In genomic region chr9:77938761-77939553, GRCm38 (mm10) we compare ENCODE assay signal across 8 mouse cellular contexts. TPM values are rescaled to one million over a fixed set of nuclear protein-coding genes. Genes with fewer than 3 reads are reported as not detected.
DNase-seq lines count a peak whose midpoint lies in the region; ATAC-seq and TF ChIP-seq lines count a peak whose summit lies in the region.

No protein-coding gene starts in this region.

- H3K9me3 ChIP-seq in heart, embryonic 10.5 days, result no peaks in the 10 kb centered on the region
- no peaks in the 10 kb centered on the region for H3K9me3 ChIP-seq in intestine, postnatal 0 days (ENCODE audit: control insufficient read depth)
- H3K9me3 ChIP-seq in midbrain, embryonic 12.5 days, result no peaks in the 10 kb centered on the region

- peak overlapping the region; percentile 59 for H3K27ac ChIP-seq in heart, embryonic 10.5 days
- H3K27ac ChIP-seq in intestine, postnatal 0 days (ENCODE audit: low read depth, low read length), result no peak overlapping the region; the same call in 1 of the 2 replicates
- H3K27ac ChIP-seq in midbrain, embryonic 12.5 days (replicated peaks), result no peak overlapping the region

- 0 out of 2 replicates have a peak, but pooled peaks cover 2% of the 10 kb centered on the region for H3K36me3 ChIP-seq in heart, embryonic 10.5 days
- no peaks in the 10 kb centered on the region for H3K36me3 ChIP-seq in intestine, postnatal 0 days (ENCODE audit: control insufficient read depth, insufficient read depth)
- H3K36me3 ChIP-seq in midbrain, embryonic 12.5 days, result no peaks in the 10 kb centered on the region

- no peak overlapping the region for H3K9ac ChIP-seq in intestine, postnatal 0 days (ENCODE audit: low read depth, low read length)
- H3K9ac ChIP-seq in midbrain, embryonic 12.5 days (replicated peaks), result peak overlapping the region; percentile 24; the same call in 1 of the 2 replicates

- no peak for TF ChIP-seq CTCF in intestine, postnatal 0 days (IDR thresholded peaks at IDR 0.05; ENCODE audit: low read depth)

- peaks cover 68% of the 10 kb centered on the region for H3K4me1 ChIP-seq in heart, embryonic 10.5 days
- peaks cover 3% of the 10 kb centered on the region; the same call in 1 of the 2 replicates for H3K4me1 ChIP-seq in intestine, postnatal 0 days (replicated peaks; ENCODE audit: control insufficient read depth, insufficient read depth, low read length)
- peaks cover 26% of the 10 kb centered on the region for H3K4me1 ChIP-seq in midbrain, embryonic 12.5 days

- H3K27me3 ChIP-seq in heart, embryonic 10.5 days (ENCODE audit: insufficient read depth, poor library complexity, severe bottlenecking), result no peaks in the 10 kb centered on the region
- no peaks in the 10 kb centered on the region for H3K27me3 ChIP-seq in intestine, postnatal 0 days (replicated peaks; ENCODE audit: control insufficient read depth, insufficient read depth, low read length)
- no peaks in the 10 kb centered on the region for H3K27me3 ChIP-seq in midbrain, embryonic 12.5 days

- H3K4me2 ChIP-seq in intestine, postnatal 0 days (replicated peaks; ENCODE audit: low read depth), result no peak overlapping the region; the same call in 1 of the 2 replicates
- H3K4me2 ChIP-seq in midbrain, embryonic 12.5 days (replicated peaks), result no peak overlapping the region

- WGBS in heart, embryonic 10.5 days, result 42% methylated on average over 13 of the region's 13 CpGs
- WGBS in intestine, postnatal 0 days, result 45% methylated on average over 13 of the region's 13 CpGs
- WGBS in midbrain, embryonic 12.5 days, result 69% methylated on average over 13 of the region's 13 CpGs

- DNase-seq in adrenal gland, postnatal 36 days, result peak; percentile 43 to 60
- no peak for DNase-seq in adrenal gland, adult 18-20 months (ENCODE audit: low spot score in 2 of 2)
- peak; percentile 53 for DNase-seq in brain, adult 2 months (ENCODE audit: low read depth, low spot score)
- DNase-seq in heart, embryonic 10.5 days (ENCODE audit: low spot score), result no peak
- DNase-seq in cerebellum, adult 11-12 months, result no peak

- peak overlapping the region; percentile 33 for H3K4me3 ChIP-seq in heart, embryonic 10.5 days
- H3K4me3 ChIP-seq in intestine, postnatal 0 days (ENCODE audit: low read depth, low read length), result no peak overlapping the region
- no peak overlapping the region for H3K4me3 ChIP-seq in midbrain, embryonic 12.5 days

- ATAC-seq in intestine, postnatal 0 days, result peak; percentile 25; the same call in 1 of the 2 replicates
- ATAC-seq in midbrain, embryonic 12.5 days (ENCODE audit: low FRiP score, low read depth), result peak; percentile 34; the same call in 1 of the 2 replicates
- ATAC-seq in megakaryocyte progenitor cell, adult 5-6 weeks (replicated peaks; ENCODE audit: poor library complexity), result no peak

RNA-seq across cellular contexts. Expression of gene Elovl5, which starts 21.8 kb away (rescaled TPM):
- total RNA-seq in adrenal gland, postnatal 36 days (2021), result 100 to 1,000 TPM; 613 to 759 TPM
- 100 to 1,000 TPM; 618 to 823 TPM for total RNA-seq in adrenal gland, adult 18-20 months (2021)
- polyA plus RNA-seq in heart, embryonic 10.5 days (2016; fragmentation: Nextera tagmentation; extraction: Ambion mirVana), result 93.6 and 93.9 TPM in 2 replicates
- 32.5 and 35.0 TPM in 2 replicates for polyA plus RNA-seq in intestine, postnatal 0 days (2015; fragmentation: Nextera tagmentation; extraction: Ambion mirVana)
- 67.0 and 69.3 TPM in 2 replicates for polyA plus RNA-seq in midbrain, embryonic 12.5 days (2016; fragmentation: Nextera tagmentation; extraction: Ambion mirVana)
- 97.0 and 107 TPM in 2 replicates for total RNA-seq in megakaryocyte progenitor cell, adult 5-6 weeks (2015)
- 104 and 107 TPM in 2 replicates for total RNA-seq in megakaryocyte progenitor cell, adult 5-6 weeks (2017)

Comparison
In these comparisons a context has a peak if more than half of its experiments do, and no peak if none do; other contexts are left out.
1. DNase-seq: peak in adrenal gland, postnatal 36 days (2 of 2) and brain, adult 2 months (single experiment); none in adrenal gland, adult 18-20 months (0 of 2), heart, embryonic 10.5 days (single experiment) and cerebellum, adult 11-12 months (single experiment).
2. RNA of gene Elovl5, which starts 21.8 kb away (total RNA-seq): 618 to 823 TPM in adrenal gland, adult 18-20 months and 613 to 759 TPM in adrenal gland, postnatal 36 days; 97.0 to 107 TPM in megakaryocyte progenitor cell, adult 5-6 weeks; every median in the first group is over 4 times any median in the second.